Mouse (Mus musculus): ENCODE data around the gene Acad9.

Gene Acad9

GRCm38 (mm10) chr3:36065843-36066651 is at the start of gene Acad9:
Acad9 (plus strand) TSS chr3:36065979.
- DNase-seq (ENCODE audit: low read depth): peak; percentile 93

GRCm38 (mm10) chr3:36025732-36026131 is 40.0 kb upstream of the Acad9 start:
- DNase-seq (ENCODE audit: low read depth): no peak

GRCm38 (mm10) chr3:36029993-36030392 is 35.8 kb upstream of the Acad9 start:
- DNase-seq (ENCODE audit: low read depth): no peak

- no peak for DNase-seq (ENCODE audit: low read depth)
These were observed 33.9 kb upstream of the Acad9 start for GRCm38 (mm10) chr3:36031740-36032510.

- DNase-seq (ENCODE audit: low read depth): no peak
These were observed 21.3 kb upstream of the Acad9 start for GRCm38 (mm10) chr3:36044520-36044919.

GRCm38 (mm10) chr3:36045086-36045485 is 20.7 kb upstream of the Acad9 start:
- DNase-seq (ENCODE audit: low read depth): no peak

GRCm38 (mm10) chr3:36049106-36049505 is 16.7 kb upstream of the Acad9 start:
- DNase-seq (ENCODE audit: low read depth): no peak

- DNase-seq (ENCODE audit: low read depth): no peak
These were observed 12.3 kb upstream of the Acad9 start, which contains the start of gene Ccdc144b for GRCm38 (mm10) chr3:36053447-36053846. Ccdc144b (minus strand) TSS chr3:36053547.

- peak; percentile 54 for DNase-seq (ENCODE audit: low read depth)
These were observed 5.5 kb upstream of the Acad9 start for GRCm38 (mm10) chr3:36060096-36060850.

GRCm38 (mm10) chr3:36064592-36065061 is 1.2 kb upstream of the Acad9 start:
- DNase-seq (ENCODE audit: low read depth): no peak

GRCm38 (mm10) chr3:36065166-36065565 is 613 bp upstream of the Acad9 start:
- no peak for DNase-seq (ENCODE audit: low read depth)

GRCm38 (mm10) chr3:36067731-36068130 is 2.0 kb downstream of the Acad9 start:
- no peak for DNase-seq (ENCODE audit: low read depth)

- no peak for DNase-seq (ENCODE audit: low read depth)
These were observed 4.7 kb downstream of the Acad9 start for GRCm38 (mm10) chr3:36070436-36070835.

GRCm38 (mm10) chr3:36071047-36071446 is 5.3 kb downstream of the Acad9 start:
- no peak for DNase-seq (ENCODE audit: low read depth)

- no peak for DNase-seq (ENCODE audit: low read depth)
These were observed 8.5 kb downstream of the Acad9 start for GRCm38 (mm10) chr3:36074231-36074630.

- no peak for DNase-seq (ENCODE audit: low read depth)
These were observed 9.7 kb downstream of the Acad9 start for GRCm38 (mm10) chr3:36075466-36075865.

GRCm38 (mm10) chr3:36077386-36077785 is 11.6 kb downstream of the Acad9 start:
- no peak for DNase-seq (ENCODE audit: low read depth)

GRCm38 (mm10) chr3:36079886-36080285 is 14.1 kb downstream of the Acad9 start:
- DNase-seq (ENCODE audit: low read depth): no peak

GRCm38 (mm10) chr3:36080741-36081140 is 15.0 kb downstream of the Acad9 start:
- DNase-seq (ENCODE audit: low read depth): no peak

- DNase-seq (ENCODE audit: low read depth): no peak
These were observed 17.1 kb downstream of the Acad9 start for GRCm38 (mm10) chr3:36082843-36083242.

- DNase-seq (ENCODE audit: low read depth): no peak
These were observed 17.6 kb downstream of the Acad9 start for GRCm38 (mm10) chr3:36083381-36083780.

GRCm38 (mm10) chr3:36085394-36085793 is 19.6 kb downstream of the Acad9 start:
- no peak for DNase-seq (ENCODE audit: low read depth)

Measured in c-Kit-positive CD71-positive TER-119-negative erythroid progenitor cells, embryonic 14.5 days (primary cell).